Mouse (Mus musculus): Measurements from ENCODE around the gene Smim27. TPM values are rescaled to one million over a fixed set of nuclear protein-coding genes. Genes with fewer than 3 reads are reported as not detected.
"Not testable (repeated sequence)": the region's sequence is repeated elsewhere in the genome, so short reads cannot be mapped to it uniquely, and the experiment has no call there.

Gene Smim27
- polyA plus RNA-seq, 1 experiment: 17.5 TPM

DNA sequence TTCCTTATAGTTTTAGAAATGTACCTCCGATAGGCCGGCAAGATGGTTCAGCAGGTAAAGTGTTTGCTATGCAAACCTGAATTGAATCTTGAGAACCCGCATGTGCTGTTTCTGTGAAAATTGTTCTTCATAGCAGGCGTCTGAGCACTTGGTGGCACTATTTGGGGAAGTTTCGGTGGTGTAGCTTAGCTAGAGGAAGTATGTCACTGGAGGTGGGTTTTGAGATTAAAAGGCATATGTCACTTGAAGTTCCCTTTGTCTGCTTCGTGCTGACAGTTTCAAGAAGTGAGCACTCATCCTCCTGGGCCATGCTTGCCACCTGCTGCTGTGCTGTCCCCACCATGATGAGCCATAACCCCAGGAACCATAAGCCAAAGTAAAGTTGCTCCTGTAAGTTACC, 18.0 kb downstream of the Smim27 start:
- 76% methylated on average over 6 of the region's 6 CpGs for whole genome bisulfite sequencing

GRCm38 (mm10) chr4:40289046-40289445, 19.7 kb downstream of the Smim27 start:
- TF ChIP-seq CTCF (IDR thresholded peaks at IDR 0.05; ENCODE audit: extremely low read depth, insufficient read length, insufficient replicate concordance, low read depth, low read length): no peak
- TF ChIP-seq POLR2A (IDR thresholded peaks at IDR 0.05; ENCODE audit: low read depth, low read length): no peak
- WGBS: 69% methylated on average over 2 of the region's 2 CpGs

More for the DNA sequence above, 18.0 kb downstream of the Smim27 start:
- Histone ChIP-seq H3K27me3 (ENCODE audit: control insufficient read depth, insufficient read depth, low read length) (no peaks in the 10 kb centered on the region), H3K4me1 (ENCODE audit: control insufficient read depth, insufficient read depth, insufficient read length, low read length) (no peaks in the 10 kb centered on the region), H3K27ac (ENCODE audit: insufficient read depth, low read depth, low read length) (no peak overlapping the region), H3K4me3 (ENCODE audit: low read depth, low read length) (no peak overlapping the region), H3K36me3 (ENCODE audit: control insufficient read depth, insufficient read depth, low read length) (no peaks in the 10 kb centered on the region)
- no peak for TF ChIP-seq POLR2A (IDR thresholded peaks at IDR 0.05; ENCODE audit: low read depth, low read length)
- TF ChIP-seq CTCF (IDR thresholded peaks at IDR 0.05; ENCODE audit: extremely low read depth, insufficient read length, insufficient replicate concordance, low read depth, low read length): no peak

GRCm38 (mm10) chr4:40291511-40291910, 22.1 kb downstream of the Smim27 start:
- not testable (repeated sequence) for H3K36me3 ChIP-seq (ENCODE audit: control insufficient read depth, insufficient read depth, low read length); H3K27me3 ChIP-seq (ENCODE audit: control insufficient read depth, insufficient read depth, low read length); H3K4me1 ChIP-seq (ENCODE audit: control insufficient read depth, insufficient read depth, insufficient read length, low read length); H3K27ac ChIP-seq (ENCODE audit: insufficient read depth, low read depth, low read length); H3K4me3 ChIP-seq (ENCODE audit: low read depth, low read length)
- whole genome bisulfite sequencing: 89% methylated on average over 11 of the region's 11 CpGs

More at GRCm38 (mm10) chr4:40289046-40289445, 19.7 kb downstream of the Smim27 start:
- H3K4me3 ChIP-seq (ENCODE audit: low read depth, low read length): no peak overlapping the region
- H3K4me1 ChIP-seq (ENCODE audit: control insufficient read depth, insufficient read depth, insufficient read length, low read length): no peaks in the 10 kb centered on the region
- no peaks in the 10 kb centered on the region for H3K27me3 ChIP-seq (ENCODE audit: control insufficient read depth, insufficient read depth, low read length)
- H3K36me3 ChIP-seq (ENCODE audit: control insufficient read depth, insufficient read depth, low read length): no peaks in the 10 kb centered on the region
- no peak overlapping the region for H3K27ac ChIP-seq (ENCODE audit: insufficient read depth, low read depth, low read length)

DNA sequence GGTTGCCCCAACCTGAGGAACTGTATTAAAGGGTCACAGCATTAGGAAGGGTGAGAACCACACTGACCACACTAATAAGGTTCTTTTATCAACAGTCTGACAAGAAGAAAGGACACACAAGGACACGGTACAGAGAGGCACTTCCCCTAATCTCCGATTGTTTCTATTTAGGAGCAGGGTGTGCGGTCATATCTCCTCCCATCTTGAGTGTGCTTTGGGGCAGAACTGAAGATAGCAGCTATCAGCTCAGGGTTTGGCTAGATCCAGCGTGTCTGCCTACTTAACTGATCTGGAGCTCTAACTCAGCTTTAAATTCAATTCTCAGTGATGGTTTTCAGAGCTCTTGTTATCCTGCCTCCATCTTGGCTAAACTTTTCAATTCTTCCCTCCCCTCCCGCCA, 29.8 kb downstream of the Smim27 start:
- Histone ChIP-seq H3K36me3 (ENCODE audit: control insufficient read depth, insufficient read depth, low read length) (no peaks in the 10 kb centered on the region), H3K27ac (ENCODE audit: insufficient read depth, low read depth, low read length) (no peak overlapping the region), H3K27me3 (ENCODE audit: control insufficient read depth, insufficient read depth, low read length) (no peaks in the 10 kb centered on the region), H3K4me3 (ENCODE audit: low read depth, low read length) (no peak overlapping the region), H3K4me1 (ENCODE audit: control insufficient read depth, insufficient read depth, insufficient read length, low read length) (no peaks in the 10 kb centered on the region)
- WGBS: 35% methylated on average over 5 of the region's 5 CpGs
- no peak for TF ChIP-seq POLR2A (IDR thresholded peaks at IDR 0.05; ENCODE audit: low read depth, low read length)
- no peak for TF ChIP-seq CTCF (IDR thresholded peaks at IDR 0.05; ENCODE audit: extremely low read depth, insufficient read length, insufficient replicate concordance, low read depth, low read length)

GRCm38 (mm10) chr4:40301076-40301789, 31.9 kb downstream of the Smim27 start:
- no peaks in the 10 kb centered on the region for H3K27me3 ChIP-seq (ENCODE audit: control insufficient read depth, insufficient read depth, low read length)
- TF ChIP-seq POLR2A (IDR thresholded peaks at IDR 0.05; ENCODE audit: low read depth, low read length): no peak
- TF ChIP-seq CTCF (IDR thresholded peaks at IDR 0.05; ENCODE audit: extremely low read depth, insufficient read length, insufficient replicate concordance, low read depth, low read length): peak; percentile 75; the same call in 1 of the 2 replicates
- no peaks in the 10 kb centered on the region for H3K36me3 ChIP-seq (ENCODE audit: control insufficient read depth, insufficient read depth, low read length)
- WGBS: 10% methylated on average over 16 of the region's 16 CpGs
- no peaks in the 10 kb centered on the region for H3K4me1 ChIP-seq (ENCODE audit: control insufficient read depth, insufficient read depth, insufficient read length, low read length)
- no peak overlapping the region for H3K27ac ChIP-seq (ENCODE audit: insufficient read depth, low read depth, low read length)
- no peak overlapping the region for H3K4me3 ChIP-seq (ENCODE audit: low read depth, low read length)

- Histone ChIP-seq H3K36me3 (ENCODE audit: control insufficient read depth, insufficient read depth, low read length) (no peaks in the 10 kb centered on the region), H3K27me3 (ENCODE audit: control insufficient read depth, insufficient read depth, low read length) (no peaks in the 10 kb centered on the region), H3K4me1 (ENCODE audit: control insufficient read depth, insufficient read depth, insufficient read length, low read length) (no peaks in the 10 kb centered on the region), H3K27ac (ENCODE audit: insufficient read depth, low read depth, low read length) (no peak overlapping the region), H3K4me3 (ENCODE audit: low read depth, low read length) (no peak overlapping the region)
- 75% methylated on average over 10 of the region's 10 CpGs for WGBS
- TF ChIP-seq CTCF (IDR thresholded peaks at IDR 0.05; ENCODE audit: extremely low read depth, insufficient read length, insufficient replicate concordance, low read depth, low read length): no peak
- TF ChIP-seq POLR2A (IDR thresholded peaks at IDR 0.05; ENCODE audit: low read depth, low read length): no peak
These were observed 33.2 kb downstream of the Smim27 start for GRCm38 (mm10) chr4:40302445-40303125.

DNA sequence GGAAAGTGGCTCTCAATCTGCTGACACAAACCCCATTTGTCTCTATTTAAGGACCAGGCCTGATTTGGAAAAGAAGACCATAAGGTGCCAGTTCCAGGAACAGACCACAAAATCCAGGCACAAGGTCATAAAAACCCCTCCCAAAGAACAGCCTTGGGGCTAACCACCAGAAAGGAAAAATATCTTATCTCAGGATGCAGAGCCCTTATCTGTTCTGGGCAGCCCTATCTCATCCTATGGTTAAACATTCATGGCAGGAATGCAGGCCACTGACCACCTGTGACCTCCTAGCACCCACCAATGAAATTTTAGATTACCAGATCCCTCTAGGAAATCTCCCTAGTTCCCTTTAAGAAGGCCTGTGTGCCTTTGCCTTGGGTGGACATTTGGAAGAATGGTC, 40.3 kb downstream of the Smim27 start:
- Histone ChIP-seq H3K4me1 (ENCODE audit: control insufficient read depth, insufficient read depth, insufficient read length, low read length) (no peaks in the 10 kb centered on the region), H3K36me3 (ENCODE audit: control insufficient read depth, insufficient read depth, low read length) (no peaks in the 10 kb centered on the region), H3K27ac (ENCODE audit: insufficient read depth, low read depth, low read length) (no peak overlapping the region), H3K27me3 (ENCODE audit: control insufficient read depth, insufficient read depth, low read length) (no peaks in the 10 kb centered on the region), H3K4me3 (ENCODE audit: low read depth, low read length) (no peak overlapping the region)
- TF ChIP-seq CTCF (IDR thresholded peaks at IDR 0.05; ENCODE audit: extremely low read depth, insufficient read length, insufficient replicate concordance, low read depth, low read length) (no peak), POLR2A (IDR thresholded peaks at IDR 0.05; ENCODE audit: low read depth, low read length) (no peak)
